Mouse (Mus musculus): ENCODE data around the gene Gas2l1. TPM values are rescaled to one million over a fixed set of nuclear protein-coding genes. Genes with fewer than 3 reads are reported as not detected.

Gas2l1 gene
- polyA plus RNA-seq, 2 experiments, result 10.9 to 12.1 TPM

DNA sequence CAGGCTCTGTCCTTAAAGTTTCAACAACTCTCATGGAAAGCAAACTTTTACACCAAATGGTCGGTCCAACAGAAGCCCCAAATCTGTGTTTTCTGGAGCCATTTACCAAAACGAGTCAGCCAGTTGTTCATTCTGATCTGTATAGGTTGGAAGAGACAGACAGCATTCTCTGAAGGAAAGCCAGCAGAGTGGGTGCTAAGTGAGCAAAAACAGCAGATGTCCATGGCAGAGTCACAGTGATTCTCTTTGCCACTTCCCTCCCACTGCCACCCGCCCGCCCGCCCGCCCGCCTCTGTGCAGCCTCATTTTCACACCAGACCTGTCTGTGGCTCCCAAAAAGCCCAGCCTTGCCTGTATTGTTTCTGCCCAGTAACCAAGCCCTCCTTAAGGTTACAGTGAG is 36.9 kb downstream of the Gas2l1 start:
- no peak for DNase-seq (ENCODE audit: low read depth in 3 of 3, low spot score in 3 of 3)
- Histone ChIP-seq H3K4me1 (replicated peaks; ENCODE audit: control insufficient read depth in 2 of 2, insufficient read depth in 2 of 2, low read length in 1 of 2) (no peaks in the 10 kb centered on the region), H3K4me3 (ENCODE audit: insufficient read depth in 1 of 2, low read depth in 2 of 2, low read length in 2 of 2) (no peak overlapping the region), H3K27ac (no peak overlapping the region), H3K36me3 (replicated peaks; ENCODE audit: control insufficient read depth, insufficient read depth, low read depth) (peaks cover 91% of the 10 kb centered on the region), H3K27me3 (ENCODE audit: control insufficient read depth, insufficient read depth, low read length) (no peaks in the 10 kb centered on the region), H3K4me2 (ENCODE audit: low read depth) (no peak overlapping the region), H3K9ac (replicated peaks) (no peak overlapping the region), H3K9me3 (ENCODE audit: control insufficient read depth, low read length) (no peaks in the 10 kb centered on the region)
- ATAC-seq (ENCODE audit: insufficient read depth), result no peak
- no peak for TF ChIP-seq CTCF (IDR thresholded peaks at IDR 0.05; ENCODE audit: low read depth)
- TF ChIP-seq EP300 (IDR thresholded peaks at IDR 0.05; ENCODE audit: low read depth), result no peak
- 84% methylated on average over 7 of the region's 7 CpGs for WGBS (ENCODE audit: insufficient replicate concordance)

DNA sequence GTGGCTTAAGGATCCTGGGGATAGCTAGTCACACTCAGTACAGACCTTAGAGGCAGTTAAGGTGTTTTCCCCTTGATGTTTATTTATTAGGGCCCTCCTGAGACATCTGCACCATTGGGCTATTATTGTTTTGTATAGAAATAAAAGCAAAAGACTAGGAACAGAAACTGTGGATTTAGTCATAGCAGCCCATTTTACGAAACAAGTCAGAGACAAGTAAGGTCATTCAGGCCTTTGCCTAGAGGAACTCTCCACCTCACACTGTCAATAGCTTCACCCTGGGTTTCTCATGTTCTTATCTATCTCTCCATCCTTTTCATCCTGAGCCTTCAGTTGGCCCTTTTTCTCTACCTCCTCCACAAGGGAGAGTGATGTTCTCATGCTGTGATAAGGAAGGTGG is 40.0 kb downstream of the Gas2l1 start:
- Histone ChIP-seq H3K27me3 (ENCODE audit: control insufficient read depth, insufficient read depth, low read length) (no peaks in the 10 kb centered on the region), H3K4me3 (ENCODE audit: insufficient read depth in 1 of 2, low read depth in 2 of 2, low read length in 2 of 2) (no peak overlapping the region), H3K27ac (no peak overlapping the region), H3K4me2 (ENCODE audit: low read depth) (no peak overlapping the region), H3K9ac (replicated peaks) (no peak overlapping the region), H3K4me1 (replicated peaks; ENCODE audit: control insufficient read depth in 2 of 2, insufficient read depth in 2 of 2, low read length in 1 of 2) (no peaks in the 10 kb centered on the region), H3K36me3 (replicated peaks; ENCODE audit: control insufficient read depth, insufficient read depth, low read depth) (peaks cover 81% of the 10 kb centered on the region), H3K9me3 (ENCODE audit: control insufficient read depth, low read length) (no peaks in the 10 kb centered on the region)
- no peak for DNase-seq (ENCODE audit: low read depth in 3 of 3, low spot score in 3 of 3)
- TF ChIP-seq CTCF (IDR thresholded peaks at IDR 0.05; ENCODE audit: low read depth) (no peak), EP300 (IDR thresholded peaks at IDR 0.05; ENCODE audit: low read depth) (no peak)
- ATAC-seq (ENCODE audit: insufficient read depth), result no peak
- WGBS (ENCODE audit: insufficient replicate concordance), result 96% methylated on average over 1 of the region's 1 CpGs

DNA sequence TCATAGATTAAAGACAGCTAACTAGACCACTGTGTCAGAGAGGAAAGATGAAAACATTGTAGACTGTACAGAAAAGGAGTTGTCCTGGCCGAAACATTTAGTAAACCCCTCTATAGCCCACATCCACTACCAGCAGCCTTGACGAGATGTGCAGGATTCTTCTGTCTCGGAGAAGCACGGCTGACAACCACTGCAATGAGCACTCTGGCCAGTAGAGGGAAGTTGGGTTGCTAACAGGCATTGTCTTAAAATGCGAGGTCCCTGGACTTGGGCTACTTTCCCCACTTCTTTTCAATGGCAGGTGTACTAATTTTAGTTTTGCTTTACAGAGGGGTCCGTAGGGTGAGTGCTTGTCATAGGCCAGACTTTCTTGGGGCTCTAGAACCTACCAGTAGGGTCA is 47.6 kb downstream of the Gas2l1 start:
- no peak overlapping the region for H3K4me3 ChIP-seq (ENCODE audit: insufficient read depth in 1 of 2, low read depth in 2 of 2, low read length in 2 of 2)
- H3K27ac ChIP-seq, result no peak overlapping the region
- no peak overlapping the region for H3K9ac ChIP-seq (replicated peaks)
- DNase-seq (ENCODE audit: low read depth in 3 of 3, low spot score in 3 of 3) (no peak), ATAC-seq (ENCODE audit: insufficient read depth) (no peak)
- WGBS (ENCODE audit: insufficient replicate concordance), result 70% methylated on average over 6 of the region's 6 CpGs
- H3K4me2 ChIP-seq (ENCODE audit: low read depth), result no peak overlapping the region
- no peaks in the 10 kb centered on the region for H3K27me3 ChIP-seq (ENCODE audit: control insufficient read depth, insufficient read depth, low read length)
- no peaks in the 10 kb centered on the region for H3K9me3 ChIP-seq (ENCODE audit: control insufficient read depth, low read length)
- peaks cover 81% of the 10 kb centered on the region for H3K36me3 ChIP-seq (replicated peaks; ENCODE audit: control insufficient read depth, insufficient read depth, low read depth)
- TF ChIP-seq CTCF (IDR thresholded peaks at IDR 0.05; ENCODE audit: low read depth) (peak; percentile 61), EP300 (IDR thresholded peaks at IDR 0.05; ENCODE audit: low read depth) (no peak)
- H3K4me1 ChIP-seq (replicated peaks; ENCODE audit: control insufficient read depth in 2 of 2, insufficient read depth in 2 of 2, low read length in 1 of 2), result no peaks in the 10 kb centered on the region; a peak in 1 of 4 replicates

DNA sequence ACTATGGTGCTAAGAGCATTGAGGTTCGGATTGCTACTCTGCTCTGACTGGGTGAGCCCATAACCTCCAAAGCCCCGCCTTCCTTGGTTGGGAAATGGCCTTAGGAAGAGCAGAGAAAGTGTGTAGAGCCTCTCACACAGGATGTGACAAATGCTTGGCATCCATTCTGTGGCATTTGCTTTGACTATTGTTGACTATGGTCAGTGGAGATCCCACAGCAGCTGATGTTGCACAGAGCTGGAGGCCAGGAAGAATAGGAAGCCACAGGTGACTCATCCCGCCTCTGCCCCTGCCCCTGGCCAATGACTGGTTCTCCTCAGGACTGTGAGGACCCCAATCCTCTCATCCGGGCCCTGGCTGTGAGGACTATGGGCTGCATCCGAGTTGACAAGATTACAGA is 48.8 kb downstream of the Gas2l1 start:
- Histone ChIP-seq H3K27me3 (ENCODE audit: control insufficient read depth, insufficient read depth, low read length) (no peaks in the 10 kb centered on the region), H3K4me2 (ENCODE audit: low read depth) (no peak overlapping the region), H3K36me3 (replicated peaks; ENCODE audit: control insufficient read depth, insufficient read depth, low read depth) (peaks cover 87% of the 10 kb centered on the region), H3K4me3 (ENCODE audit: insufficient read depth in 1 of 2, low read depth in 2 of 2, low read length in 2 of 2) (no peak overlapping the region), H3K4me1 (replicated peaks; ENCODE audit: control insufficient read depth in 2 of 2, insufficient read depth in 2 of 2, low read length in 1 of 2) (peaks cover 3% of the 10 kb centered on the region in 2 experiments), H3K9ac (replicated peaks) (no peak overlapping the region), H3K9me3 (ENCODE audit: control insufficient read depth, low read length) (no peaks in the 10 kb centered on the region), H3K27ac (no peak overlapping the region)
- ATAC-seq (ENCODE audit: insufficient read depth) (no peak), DNase-seq (ENCODE audit: low read depth in 3 of 3, low spot score in 3 of 3) (no peak)
- TF ChIP-seq EP300 (IDR thresholded peaks at IDR 0.05; ENCODE audit: low read depth), result no peak
- TF ChIP-seq CTCF (IDR thresholded peaks at IDR 0.05; ENCODE audit: low read depth), result no peak
- WGBS (ENCODE audit: insufficient replicate concordance), result 81% methylated on average over 5 of the region's 5 CpGs

DNA sequence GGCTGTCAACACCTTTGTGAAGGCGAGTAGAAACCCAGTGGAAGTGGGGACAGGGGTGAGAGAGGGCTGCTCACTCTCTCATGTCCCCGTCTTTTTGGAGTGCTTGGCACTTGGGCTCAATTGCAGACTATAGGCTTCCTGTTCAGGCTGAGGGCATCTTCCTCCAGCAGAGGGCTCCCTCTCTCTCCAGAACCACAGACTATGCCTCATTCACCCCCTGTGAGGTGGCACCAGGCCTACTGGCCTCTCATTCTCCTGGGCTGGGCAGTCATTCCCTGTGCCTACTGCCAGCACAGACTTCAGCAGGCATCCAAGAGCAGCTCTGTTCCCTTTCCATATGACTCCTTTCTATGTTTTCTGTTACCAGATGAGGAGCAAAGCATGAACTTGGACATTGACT is 49.4 kb downstream of the Gas2l1 start:
- WGBS (ENCODE audit: insufficient replicate concordance), result 52% methylated on average over 2 of the region's 2 CpGs

More for the DNA sequence above, 49.4 kb downstream of the Gas2l1 start:
- no peak overlapping the region for H3K9ac ChIP-seq (replicated peaks)
- peaks cover 4 to 5% of the 10 kb centered on the region in 2 experiments for H3K4me1 ChIP-seq (replicated peaks; ENCODE audit: control insufficient read depth in 2 of 2, insufficient read depth in 2 of 2, low read length in 1 of 2)
- H3K4me3 ChIP-seq (ENCODE audit: insufficient read depth in 1 of 2, low read depth in 2 of 2, low read length in 2 of 2), result no peak overlapping the region
- TF ChIP-seq EP300 (IDR thresholded peaks at IDR 0.05; ENCODE audit: low read depth), result no peak
- TF ChIP-seq CTCF (IDR thresholded peaks at IDR 0.05; ENCODE audit: low read depth), result peak; percentile 79
- no peaks in the 10 kb centered on the region for H3K9me3 ChIP-seq (ENCODE audit: control insufficient read depth, low read length)
- no peaks in the 10 kb centered on the region for H3K27me3 ChIP-seq (ENCODE audit: control insufficient read depth, insufficient read depth, low read length)
- DNase-seq (ENCODE audit: low read depth in 3 of 3, low spot score in 3 of 3) (no peak), ATAC-seq (ENCODE audit: insufficient read depth) (peak; percentile 55)
- no peak overlapping the region for H3K4me2 ChIP-seq (ENCODE audit: low read depth)
- no peak overlapping the region for H3K27ac ChIP-seq
- peaks cover 88% of the 10 kb centered on the region for H3K36me3 ChIP-seq (replicated peaks; ENCODE audit: control insufficient read depth, insufficient read depth, low read depth)
